Mouse (Mus musculus) spleen, adult 12 weeks (tissue): ENCODE measurements around the gene Plau.

Experiments used
- DNase-seq: peaks from one replicate; pipeline ENCODE4 v3.0.0; 2022; ENCODE audit warnings: low spot score

Gene Plau

GRCm38 (mm10) chr14:20844671-20845576, 8.5 kb downstream of the Plau start:
- no peak for DNase-seq

GRCm38 (mm10) chr14:20845577-20846088, 9.2 kb downstream of the Plau start:
- no peak for DNase-seq

- no peak for DNase-seq
Measured at GRCm38 (mm10) chr14:20846214-20846613, 9.8 kb downstream of the Plau start.

- no peak for DNase-seq
Measured at GRCm38 (mm10) chr14:20847637-20848129, 11.2 kb downstream of the Plau start.

GRCm38 (mm10) chr14:20849753-20850152, 13.3 kb downstream of the Plau start:
- DNase-seq = no peak

- DNase-seq = no peak
Measured at GRCm38 (mm10) chr14:20850498-20850897, 14.0 kb downstream of the Plau start.

GRCm38 (mm10) chr14:20851776-20852175, 15.3 kb downstream of the Plau start:
- DNase-seq = no peak

- DNase-seq = no peak
Measured at GRCm38 (mm10) chr14:20861152-20861551, 24.7 kb downstream of the Plau start.

GRCm38 (mm10) chr14:20861559-20861958, 25.1 kb downstream of the Plau start:
- DNase-seq = no peak

GRCm38 (mm10) chr14:20863306-20864065, 27.0 kb downstream of the Plau start:
- DNase-seq = no peak

- no peak for DNase-seq
Measured at GRCm38 (mm10) chr14:20864192-20864591, 27.7 kb downstream of the Plau start.

- DNase-seq = no peak
Measured at GRCm38 (mm10) chr14:20865604-20866003, 29.1 kb downstream of the Plau start.

GRCm38 (mm10) chr14:20866365-20866764, 29.9 kb downstream of the Plau start:
- DNase-seq = no peak

- no peak for DNase-seq
Measured at GRCm38 (mm10) chr14:20870110-20870509, 33.6 kb downstream of the Plau start.

GRCm38 (mm10) chr14:20871495-20871894, 35.0 kb downstream of the Plau start:
- no peak for DNase-seq

- peak; percentile 63 for DNase-seq
Measured at GRCm38 (mm10) chr14:20873307-20873706, 36.8 kb downstream of the Plau start.

- no peak for DNase-seq
Measured at GRCm38 (mm10) chr14:20873931-20874330, 37.5 kb downstream of the Plau start.

- no peak for DNase-seq
Measured at GRCm38 (mm10) chr14:20884691-20885090, 48.2 kb downstream of the Plau start.

GRCm38 (mm10) chr14:20885091-20885888, 48.8 kb downstream of the Plau start:
- DNase-seq = peak; percentile 16

- no peak for DNase-seq
Measured at GRCm38 (mm10) chr14:20886266-20886665, 49.8 kb downstream of the Plau start.

GRCm38 (mm10) chr14:20887541-20888085, 51.2 kb downstream of the Plau start:
- DNase-seq = no peak
